Mouse (Mus musculus) ES-E14 (cell line): ENCODE results near the gene Slc38a10.

Source experiments
- CHD2 ChIP-seq: IDR thresholded peaks from 2 replicates; pipeline ENCODE4 v1.6.1; 2014; ENCODE audit warnings: mild to moderate bottlenecking, low read depth, low read length, inconsistent platforms
- HCFC1 ChIP-seq: IDR thresholded peaks from 2 replicates; pipeline ENCODE4 v1.6.1; 2012; ENCODE audit warnings: low read length, inconsistent platforms, borderline replicate concordance; ENCODE audit not compliant: insufficient read depth
- MAFK ChIP-seq: IDR thresholded peaks from 2 replicates; pipeline ENCODE4 v1.6.1; 2014; ENCODE audit warnings: mild to moderate bottlenecking, low read depth, low read length, inconsistent platforms; ENCODE audit not compliant: insufficient read depth
- ZC3H11A ChIP-seq: IDR thresholded peaks from 2 replicates; pipeline ENCODE4 v1.6.1; 2012; ENCODE audit warnings: low read depth, mild to moderate bottlenecking, inconsistent platforms, low read length, borderline replicate concordance
- ZNF384 ChIP-seq: IDR thresholded peaks from 2 replicates; pipeline ENCODE4 v1.6.1; 2012; ENCODE audit warnings: low read depth, low read length, inconsistent platforms

DNA sequence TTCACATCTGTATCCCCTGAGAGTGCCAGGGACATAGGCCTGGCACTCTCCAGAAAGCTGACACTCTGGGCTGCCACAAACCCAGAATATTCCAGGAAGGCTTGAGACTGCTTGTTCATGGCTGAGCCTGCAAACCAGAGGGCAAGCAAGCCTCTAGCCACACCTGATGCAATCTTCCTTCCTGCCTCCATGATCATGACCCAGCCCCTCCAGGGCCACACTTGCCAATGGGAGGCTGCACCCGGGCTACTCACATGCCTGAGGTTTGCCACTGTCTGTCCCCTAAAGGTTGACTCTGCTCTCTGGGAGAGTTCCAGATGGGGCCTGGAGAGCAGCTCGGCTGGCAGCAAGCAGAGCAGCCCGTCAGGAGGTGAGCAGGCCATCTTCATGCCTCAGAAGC is 30.2 kb upstream of the Slc38a10 start:
- TF ChIP-seq HCFC1 (no peak), ZC3H11A (no peak), CHD2 (no peak), ZNF384 (no peak), MAFK (no peak)
